Mouse (Mus musculus): ENCODE measurements at regions not wholly inside any gene's neighbourhood (a gene's known extent, or its start where the extent isn't known, plus 50 kb on each side); places are given as distances from the start of the nearest gene placed in this dataset.

DNA sequence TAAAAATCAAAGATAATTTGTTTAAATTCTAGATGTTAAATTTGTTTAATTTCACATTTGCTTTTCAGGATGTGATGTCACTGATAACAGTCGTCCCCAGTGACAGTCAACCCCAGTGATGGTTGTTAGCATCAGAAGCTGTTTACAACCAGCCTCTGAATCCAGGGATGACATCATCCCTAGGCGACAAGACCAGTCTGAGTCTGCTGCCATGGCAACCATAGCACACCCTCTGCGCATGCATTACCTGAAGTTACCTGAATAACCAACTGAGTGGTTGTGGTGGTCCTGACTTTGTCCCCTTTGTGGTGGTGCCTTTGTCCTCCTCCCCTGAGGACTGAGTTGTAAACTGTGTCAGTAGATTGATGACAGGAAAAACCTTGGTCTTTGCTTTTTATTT lies 92.0 kb upstream of the Zfp644 start:
- Histone ChIP-seq H3K4me1 (peaks cover 3% of the 10 kb centered on the region; the same call in 1 of the 2 replicates), H3K27me3 (replicated peaks) (0 out of 2 replicates have a peak, but pooled peaks cover 3% of the 10 kb centered on the region), H3K9me3 (no peaks in the 10 kb centered on the region), H3K9ac (no peak overlapping the region), H3K4me2 (no peak overlapping the region), H3K4me3 (no peak overlapping the region), H3K36me3 (replicated peaks) (no peaks in the 10 kb centered on the region), H3K27ac (no peak overlapping the region)
- ATAC-seq (replicated peaks) = peak; percentile 74
- WGBS = 42% methylated on average over 3 of the region's 3 CpGs

- H3K9me3 ChIP-seq = no peaks in the 10 kb centered on the region
- no peaks in the 10 kb centered on the region for H3K36me3 ChIP-seq (replicated peaks)
- no peak overlapping the region for H3K4me3 ChIP-seq
- no peak overlapping the region for H3K9ac ChIP-seq
- 86% methylated on average over 2 of the region's 2 CpGs for WGBS
- no peak for ATAC-seq (replicated peaks)
- H3K4me1 ChIP-seq = peaks cover 7% of the 10 kb centered on the region; the same call in 1 of the 2 replicates
- H3K27me3 ChIP-seq (replicated peaks) = no peaks in the 10 kb centered on the region
- H3K27ac ChIP-seq = no peak overlapping the region
- no peak overlapping the region for H3K4me2 ChIP-seq
Measured at GRCm38 (mm10) chr5:106785065-106785464, 88.0 kb upstream of the Zfp644 start.

DNA sequence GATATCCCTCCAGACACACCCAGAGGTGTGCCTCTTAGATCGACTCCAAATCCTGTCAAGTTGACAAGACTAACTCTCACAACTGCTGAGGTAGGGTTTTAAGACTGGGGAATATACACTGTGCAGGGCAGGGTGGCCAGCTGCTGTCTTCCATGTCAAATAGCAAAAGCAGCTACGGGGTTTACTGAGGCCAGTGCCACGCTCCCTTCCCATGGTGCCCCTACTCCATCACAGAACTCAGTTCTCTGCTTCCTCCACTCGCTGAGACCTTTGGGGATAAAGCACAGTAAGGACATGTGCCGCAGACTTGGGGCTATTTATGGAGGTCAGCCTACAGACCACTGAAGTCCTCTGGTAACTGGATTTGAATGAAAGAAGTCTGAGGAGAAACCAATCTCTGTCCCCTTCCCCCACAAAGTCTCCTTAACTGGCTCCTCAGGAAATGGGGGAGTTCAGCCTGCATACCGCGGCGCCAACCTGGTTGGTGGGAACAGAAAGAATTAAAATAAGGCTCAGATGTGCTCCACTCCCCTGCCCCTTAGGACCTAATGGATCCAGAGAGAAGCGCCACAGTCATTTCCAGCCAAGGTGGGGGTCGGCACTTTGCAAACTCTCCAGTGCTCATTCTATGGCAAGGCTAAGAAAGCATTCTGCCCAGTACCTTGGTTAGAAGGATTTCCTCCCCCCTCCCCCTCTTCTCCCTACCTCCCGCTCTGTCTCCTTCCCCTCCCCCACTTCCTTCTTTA lies 87.0 kb upstream of the Zfp644 start:
- 16% methylated on average over 11 of the region's 11 CpGs for WGBS
- no peak overlapping the region for H3K4me3 ChIP-seq

GRCm38 (mm10) chr5:106780749-106781148 lies 83.7 kb upstream of the Zfp644 start:
- Histone ChIP-seq H3K4me3 (no peak overlapping the region), H3K4me1 (peaks cover 11% of the 10 kb centered on the region; the same call in 1 of the 2 replicates), H3K27ac (no peak overlapping the region), H3K27me3 (replicated peaks) (no peaks in the 10 kb centered on the region), H3K9me3 (no peaks in the 10 kb centered on the region), H3K9ac (no peak overlapping the region), H3K4me2 (no peak overlapping the region), H3K36me3 (replicated peaks) (no peaks in the 10 kb centered on the region)
- 92% methylated on average over 10 of the region's 10 CpGs for WGBS
- no peak for ATAC-seq (replicated peaks)

More for the DNA sequence above, 87.0 kb upstream of the Zfp644 start:
- Histone ChIP-seq H3K9ac (no peak overlapping the region), H3K4me1 (peaks cover 7% of the 10 kb centered on the region; the same call in 1 of the 2 replicates), H3K4me2 (peak overlapping the region; percentile 47), H3K9me3 (no peaks in the 10 kb centered on the region), H3K27ac (no peak overlapping the region), H3K36me3 (replicated peaks) (no peaks in the 10 kb centered on the region), H3K27me3 (replicated peaks) (no peaks in the 10 kb centered on the region)
- no peak for ATAC-seq (replicated peaks)

- WGBS = 21% methylated on average over 8 of the region's 8 CpGs
- Histone ChIP-seq H3K27ac (no peak overlapping the region), H3K9ac (no peak overlapping the region), H3K36me3 (replicated peaks) (no peaks in the 10 kb centered on the region), H3K4me1 (peaks cover 6% of the 10 kb centered on the region), H3K4me2 (no peak overlapping the region), H3K4me3 (no peak overlapping the region), H3K9me3 (no peaks in the 10 kb centered on the region), H3K27me3 (replicated peaks) (no peaks in the 10 kb centered on the region)
- ATAC-seq (replicated peaks) = no peak
Measured at GRCm38 (mm10) chr5:106778176-106778781, 81.2 kb upstream of the Zfp644 start.

- Histone ChIP-seq H3K4me2 (no peak overlapping the region), H3K9ac (no peak overlapping the region), H3K4me3 (no peak overlapping the region), H3K27me3 (replicated peaks) (no peaks in the 10 kb centered on the region), H3K36me3 (replicated peaks) (no peaks in the 10 kb centered on the region), H3K27ac (no peak overlapping the region), H3K4me1 (peaks cover 10% of the 10 kb centered on the region), H3K9me3 (no peaks in the 10 kb centered on the region)
- ATAC-seq (replicated peaks) = no peak
- 44% methylated on average over 5 of the region's 5 CpGs for WGBS
Measured at GRCm38 (mm10) chr5:106775010-106775693, 78.1 kb upstream of the Zfp644 start.

DNA sequence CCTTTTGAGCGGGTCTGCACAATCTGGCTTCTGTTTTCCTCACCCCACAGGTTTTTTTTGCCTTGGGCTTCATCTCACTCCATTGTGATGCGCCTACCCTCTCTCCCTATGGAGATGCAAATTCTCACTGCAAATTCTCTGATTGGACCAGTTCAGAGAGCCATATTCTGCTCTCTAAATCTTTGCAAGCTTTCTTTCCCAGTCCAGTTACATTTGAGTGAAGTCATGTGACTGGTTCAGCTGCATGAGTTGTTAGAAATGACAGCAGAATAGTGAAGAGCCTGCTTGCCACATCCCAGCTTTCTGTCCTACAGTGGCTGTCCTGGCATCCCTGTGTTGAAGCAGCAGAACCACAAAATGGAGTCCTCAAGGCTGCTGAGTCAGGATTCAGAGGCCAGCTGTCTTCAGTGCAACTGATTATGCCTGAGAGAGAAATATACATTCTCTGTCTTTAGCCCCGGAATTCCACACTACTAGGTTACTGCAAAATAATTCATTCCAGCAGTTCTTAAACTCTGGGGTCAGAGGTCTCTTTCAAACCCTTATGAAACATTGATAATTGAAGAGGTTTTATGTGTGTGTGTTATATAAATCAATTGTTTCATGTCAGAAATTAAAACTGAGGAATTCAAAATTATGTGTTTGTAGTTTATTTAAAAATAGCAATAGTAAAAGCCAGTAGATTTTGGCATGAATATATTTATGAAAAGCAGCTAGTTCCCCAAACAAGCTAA lies 76.3 kb upstream of the Zfp644 start:
- Histone ChIP-seq H3K4me1 (peaks cover 8% of the 10 kb centered on the region), H3K9me3 (no peaks in the 10 kb centered on the region), H3K36me3 (replicated peaks) (no peaks in the 10 kb centered on the region), H3K4me3 (no peak overlapping the region), H3K27me3 (replicated peaks) (no peaks in the 10 kb centered on the region), H3K27ac (peak overlapping the region; percentile 45; the same call in 1 of the 2 replicates), H3K4me2 (no peak overlapping the region), H3K9ac (no peak overlapping the region)
- 20% methylated on average over 3 of the region's 3 CpGs for WGBS
- peak; percentile 56 for ATAC-seq (replicated peaks)

- ATAC-seq (replicated peaks) = no peak
- Histone ChIP-seq H3K27me3 (replicated peaks) (no peaks in the 10 kb centered on the region), H3K4me3 (no peak overlapping the region), H3K27ac (no peak overlapping the region), H3K36me3 (replicated peaks) (no peaks in the 10 kb centered on the region), H3K4me2 (no peak overlapping the region), H3K9ac (no peak overlapping the region), H3K4me1 (peaks cover 6% of the 10 kb centered on the region), H3K9me3 (no peaks in the 10 kb centered on the region)
- WGBS = 87% methylated on average over 1 of the region's 1 CpGs
Measured at GRCm38 (mm10) chr5:106771029-106771428, 73.9 kb upstream of the Zfp644 start.

DNA sequence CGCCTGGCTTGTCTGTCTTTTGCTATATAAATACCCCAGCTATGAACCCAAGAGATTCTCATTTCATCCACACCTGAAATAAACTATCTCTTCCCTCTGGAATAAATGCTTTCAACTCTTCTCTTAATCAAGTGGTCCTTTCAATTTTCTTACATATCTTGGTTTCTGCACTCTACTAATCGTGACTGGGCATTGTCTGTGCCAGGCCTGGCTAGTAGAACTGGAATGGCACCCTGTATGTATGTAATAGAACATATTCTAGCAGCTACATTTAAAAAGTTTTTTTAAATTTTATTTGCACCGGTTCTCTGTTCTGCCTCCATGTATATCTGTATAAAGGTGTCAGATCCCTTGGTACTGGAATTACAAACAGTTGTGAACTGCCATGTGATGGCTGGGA lies 68.2 kb upstream of the Zfp644 start:
- H3K27me3 ChIP-seq (replicated peaks) = no peaks in the 10 kb centered on the region
- ATAC-seq (replicated peaks) = no peak
- no peaks in the 10 kb centered on the region for H3K4me1 ChIP-seq
- H3K27ac ChIP-seq = no peak overlapping the region
- H3K9me3 ChIP-seq = no peaks in the 10 kb centered on the region
- H3K4me2 ChIP-seq = no peak overlapping the region
- no peak overlapping the region for H3K4me3 ChIP-seq
- WGBS = 96% methylated on average over 3 of the region's 3 CpGs
- H3K36me3 ChIP-seq (replicated peaks) = no peaks in the 10 kb centered on the region
- no peak overlapping the region for H3K9ac ChIP-seq

- WGBS = 38% methylated on average over 3 of the region's 3 CpGs
- Histone ChIP-seq H3K27me3 (replicated peaks) (peaks cover 1% of the 10 kb centered on the region; the same call in 1 of the 2 replicates), H3K27ac (no peak overlapping the region), H3K4me1 (no peaks in the 10 kb centered on the region), H3K4me3 (no peak overlapping the region), H3K9me3 (no peaks in the 10 kb centered on the region), H3K9ac (no peak overlapping the region), H3K4me2 (no peak overlapping the region), H3K36me3 (replicated peaks) (no peaks in the 10 kb centered on the region)
- no peak for ATAC-seq (replicated peaks)
Measured at GRCm38 (mm10) chr5:106763283-106763682, 66.2 kb upstream of the Zfp644 start.

DNA sequence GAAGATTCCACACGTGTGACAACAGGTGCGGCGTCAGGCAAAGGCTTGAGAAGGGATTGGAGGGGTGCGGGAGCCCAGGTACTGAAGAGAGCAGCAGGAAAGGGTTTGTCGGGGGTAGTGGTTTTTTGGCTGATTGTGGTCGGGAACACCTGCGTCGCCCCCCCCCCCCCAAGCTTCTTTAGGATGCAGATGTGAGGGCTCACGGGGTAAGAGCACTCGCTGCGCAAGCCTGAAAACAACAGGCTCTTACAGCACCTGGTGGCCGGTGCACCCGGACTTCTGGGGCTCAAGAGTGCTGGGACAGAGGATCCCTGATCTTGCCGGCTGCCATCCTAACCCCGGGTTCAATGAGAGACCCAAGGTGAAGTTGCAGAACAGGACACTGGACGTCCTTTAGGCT lies 60.9 kb upstream of the Zfp644 start:
- no peak overlapping the region for H3K4me3 ChIP-seq
- WGBS = 11% methylated on average over 16 of the region's 16 CpGs
- no peak overlapping the region for H3K27ac ChIP-seq
- H3K4me2 ChIP-seq = peak overlapping the region; percentile 54
- no peaks in the 10 kb centered on the region for H3K9me3 ChIP-seq
- H3K4me1 ChIP-seq = peaks cover 16% of the 10 kb centered on the region
- no peaks in the 10 kb centered on the region for H3K36me3 ChIP-seq (replicated peaks)
- no peak overlapping the region for H3K9ac ChIP-seq
- H3K27me3 ChIP-seq (replicated peaks) = peaks cover 7% of the 10 kb centered on the region; the same call in 1 of the 2 replicates
- ATAC-seq (replicated peaks) = no peak

GRCm38 (mm10) chr5:106757436-106757835 lies 60.3 kb upstream of the Zfp644 start:
- peak overlapping the region; percentile 4; the same call in 1 of the 2 replicates for H3K9ac ChIP-seq
- H3K36me3 ChIP-seq (replicated peaks) = no peaks in the 10 kb centered on the region
- peak overlapping the region; percentile 25 for H3K4me3 ChIP-seq
- peaks cover 7% of the 10 kb centered on the region; the same call in 1 of the 2 replicates for H3K27me3 ChIP-seq (replicated peaks)
- no peaks in the 10 kb centered on the region for H3K9me3 ChIP-seq
- WGBS = under 1% methylated on average over 14 of the region's 14 CpGs
- peaks cover 16% of the 10 kb centered on the region for H3K4me1 ChIP-seq
- ATAC-seq (replicated peaks) = peak; percentile 62
- H3K4me2 ChIP-seq = peak overlapping the region; percentile 54
- H3K27ac ChIP-seq = no peak overlapping the region

Data from midbrain, embryonic 15.5 days (tissue).